Mouse (Mus musculus) forebrain, embryonic 14.5 days (tissue): ENCODE results near the gene Galm. TPM values are rescaled to one million over a fixed set of nuclear protein-coding genes. Genes with fewer than 3 reads are reported as not detected.

Experiments
- ATAC-seq: fragments of 200-750 bp; cut with Nextera tagmentation; 2 replicates; pipeline ENCODE4 v1.8.0; 2017; ENCODE audit warnings: mild to moderate bottlenecking, moderate library complexity
- DNase-seq: peaks from one replicate; pipeline ENCODE4 v3.0.0-alpha.2; 2015; ENCODE audit warnings: low spot score
- H3K27ac ChIP-seq: fragments of 300-500 bp; sonication (generic); 2 replicates; pipeline ENCODE4 v1.5.1; 2014; ENCODE audit warnings: low read depth, mild to moderate bottlenecking, control low read depth, low read length, moderate library complexity
- H3K27me3 ChIP-seq: fragments of 300-500 bp; sonication (generic); replicated peaks from 2 replicates; pipeline ENCODE4 v1.6.1; 2014; ENCODE audit warnings: low read length, control low read depth, mixed read lengths; ENCODE audit not compliant: control insufficient read depth, insufficient read depth
- H3K36me3 ChIP-seq: fragments of 300-500 bp; sonication (generic); 2 replicates; pipeline ENCODE4 v1.6.1; 2014; ENCODE audit warnings: low read length, control low read depth; ENCODE audit not compliant: control insufficient read depth, insufficient read depth
- H3K4me1 ChIP-seq: fragments of 300-500 bp; sonication (generic); 2 replicates; pipeline ENCODE4 v1.6.1; 2014; ENCODE audit warnings: antibody characterized with exemption, low read length, control low read depth; ENCODE audit not compliant: control insufficient read depth, insufficient read depth
- H3K4me2 ChIP-seq: fragments of 300-500 bp; sonication (generic); 2 replicates; pipeline ENCODE4 v1.6.1; 2014; ENCODE audit warnings: mild to moderate bottlenecking, control low read depth, low read length
- H3K4me3 ChIP-seq: fragments of 300-500 bp; sonication (generic); 2 replicates; pipeline ENCODE4 v1.5.1; 2014; ENCODE audit warnings: low read depth, low read length, control low read depth
- H3K9ac ChIP-seq: fragments of 300-500 bp; sonication (generic); 2 replicates; pipeline ENCODE4 v1.6.1; 2014; ENCODE audit warnings: mild to moderate bottlenecking, low read length, control low read depth, moderate library complexity
- H3K9me3 ChIP-seq: fragments of 300-500 bp; sonication (generic); replicated peaks from 2 replicates; pipeline ENCODE4 v1.6.1; 2016; ENCODE audit warnings: low read length, control low read depth, mixed read lengths; ENCODE audit not compliant: control insufficient read depth
- WGBS: fragments of 180-500 bp; shearing (Covaris S2); extraction: QIAGEN DNeasy Blood & Tissue Kit; methylation state at CpG from one replicate; pipeline ENCODE4 v1.1.7; 2014; 5-methylcytosine and 5-hydroxymethylcytosine counted together
- polyA plus RNA-seq: library from polyadenylated mRNA; unstranded; fragments of >200 nt; fragmentation: Nextera tagmentation; extraction: Ambion mirVana; gene quantifications from 2 replicates; pipeline ENCODE4 v1.2.1, GENCODE M21; 2014

Galm gene
- polyA plus RNA-seq, 1 experiment from 2014 or later: 3.5 TPM

DNA sequence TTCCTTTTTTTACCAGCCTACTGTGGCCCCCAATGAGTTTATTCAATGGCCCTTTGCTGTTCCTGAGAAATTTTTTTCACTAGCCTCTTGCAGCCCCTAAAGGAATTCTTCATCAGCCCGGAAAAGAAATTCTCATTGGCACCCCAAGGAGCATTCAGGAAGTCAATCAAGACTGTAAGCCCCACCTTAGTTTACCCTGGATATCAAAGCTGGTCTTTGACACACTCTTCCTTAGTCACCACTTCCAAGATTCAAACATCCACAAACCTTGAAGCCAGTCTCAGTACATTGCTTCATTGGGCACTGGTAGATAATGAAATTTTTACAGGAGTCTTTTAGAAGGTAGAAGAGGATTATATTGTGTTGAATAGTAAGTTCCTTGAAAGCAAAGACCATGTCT is 5.4 kb upstream of the Galm start:
- H3K9me3 ChIP-seq: no peaks in the 10 kb centered on the region
- 53% methylated on average over 1 of the region's 1 CpGs for WGBS
- no peaks in the 10 kb centered on the region for H3K36me3 ChIP-seq
- no peaks in the 10 kb centered on the region for H3K27me3 ChIP-seq
- no peak overlapping the region for H3K4me2 ChIP-seq
- ATAC-seq: no peak
- H3K4me1 ChIP-seq: no peaks in the 10 kb centered on the region
- H3K27ac ChIP-seq: no peak overlapping the region
- DNase-seq: no peak
- no peak overlapping the region for H3K4me3 ChIP-seq
- H3K9ac ChIP-seq: no peak overlapping the region

DNA sequence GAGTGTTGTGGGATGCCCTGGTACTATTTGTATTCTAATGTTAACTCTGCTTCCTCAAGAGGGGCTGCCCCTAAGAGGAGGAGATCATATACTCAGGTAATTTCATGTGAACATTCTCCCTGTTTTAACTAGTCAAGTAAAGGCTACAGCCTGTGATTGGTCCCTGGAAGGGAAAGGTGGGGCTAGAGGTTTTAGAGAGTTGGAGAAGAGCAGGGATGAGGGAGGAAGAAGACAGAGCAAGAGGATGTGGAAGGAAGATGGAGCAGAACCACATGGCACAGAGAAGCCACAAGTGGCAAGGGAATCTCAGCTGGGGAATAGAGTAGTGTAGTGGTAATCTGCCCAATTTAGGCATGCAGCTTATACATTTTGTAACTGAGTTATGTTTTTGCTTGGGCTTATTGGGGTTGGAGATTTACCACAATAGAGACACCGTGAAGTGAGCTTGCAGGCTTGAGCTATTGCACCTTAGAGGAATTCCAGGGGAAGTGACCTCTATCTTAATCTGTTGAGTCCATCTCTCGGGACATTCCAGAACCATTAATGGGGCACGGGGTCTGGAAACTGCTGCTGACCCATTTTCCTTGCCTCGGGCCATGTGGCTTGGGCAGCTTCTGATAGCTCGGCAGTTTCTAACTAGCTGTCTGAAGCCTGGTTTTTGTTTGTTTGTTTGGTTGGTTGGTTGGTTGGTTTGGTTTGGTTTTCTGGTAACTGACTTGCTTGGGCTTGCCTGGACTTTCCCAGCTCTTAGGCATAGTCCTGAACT is 2.1 kb upstream of the Galm start:
- H3K4me3 ChIP-seq: no peak overlapping the region
- WGBS: 91% methylated on average over 5 of the region's 5 CpGs
- H3K9me3 ChIP-seq: no peaks in the 10 kb centered on the region
- H3K4me2 ChIP-seq: no peak overlapping the region
- H3K36me3 ChIP-seq: no peaks in the 10 kb centered on the region
- H3K27me3 ChIP-seq: no peaks in the 10 kb centered on the region
- H3K4me1 ChIP-seq: 0 out of 2 replicates have a peak, but pooled peaks cover 4% of the 10 kb centered on the region
- DNase-seq (no peak), ATAC-seq (no peak)
- H3K27ac ChIP-seq: no peak overlapping the region
- no peak overlapping the region for H3K9ac ChIP-seq

DNA sequence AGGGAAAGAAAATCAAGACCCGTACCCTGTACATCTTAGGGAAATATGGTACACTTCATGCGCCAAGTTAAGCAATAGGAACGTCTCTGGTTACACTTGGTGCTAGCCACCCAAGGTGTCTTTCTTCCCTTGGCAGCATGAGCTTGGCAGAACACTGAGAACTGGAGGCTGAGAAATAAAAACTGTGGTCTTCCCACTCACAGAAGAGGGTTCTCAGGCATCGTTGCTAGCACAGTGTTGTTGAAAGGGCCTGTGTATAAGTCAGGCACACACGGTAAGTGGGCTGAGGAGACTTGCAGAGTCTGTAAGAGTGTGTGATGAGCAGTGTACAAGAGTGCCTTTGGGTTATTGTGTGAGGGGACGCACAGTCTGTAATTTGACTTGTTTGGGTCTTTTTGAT is 1.1 kb upstream of the Galm start:
- WGBS: 90% methylated on average over 6 of the region's 6 CpGs
- no peak overlapping the region for H3K27ac ChIP-seq
- ATAC-seq: no peak
- no peaks in the 10 kb centered on the region for H3K36me3 ChIP-seq
- no peak for DNase-seq
- no peak overlapping the region for H3K4me2 ChIP-seq
- H3K4me1 ChIP-seq: 0 out of 2 replicates have a peak, but pooled peaks cover 4% of the 10 kb centered on the region
- H3K4me3 ChIP-seq: no peak overlapping the region
- H3K9ac ChIP-seq: no peak overlapping the region
- H3K9me3 ChIP-seq: no peaks in the 10 kb centered on the region
- H3K27me3 ChIP-seq: no peaks in the 10 kb centered on the region

DNA sequence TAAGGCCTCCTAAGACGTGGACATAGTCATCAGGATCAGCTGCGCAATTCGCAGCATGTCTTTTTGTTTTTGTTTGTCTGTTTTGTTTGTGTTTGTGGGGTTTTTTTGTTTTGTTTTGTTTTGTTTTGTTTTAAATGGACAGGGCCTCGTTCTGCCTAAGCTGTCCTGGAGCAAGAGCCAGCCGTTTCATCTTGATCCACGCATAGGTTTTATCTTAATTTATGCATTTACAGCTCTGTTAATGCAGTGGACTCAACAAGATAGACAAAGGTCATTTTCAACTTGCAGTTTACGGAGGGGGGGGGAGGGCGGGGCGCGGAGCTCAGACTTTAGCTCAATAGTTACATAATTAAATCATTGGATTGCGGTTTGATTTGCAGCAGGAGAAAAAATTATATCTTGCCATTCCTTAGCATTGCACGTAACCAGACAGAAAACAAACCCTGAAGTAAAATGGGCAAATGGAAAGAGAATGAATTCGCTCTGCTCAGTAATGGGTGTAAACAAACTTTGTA is 1.3 kb downstream of the Galm start:
- 83% methylated on average over 13 of the region's 13 CpGs for WGBS
- ATAC-seq: no peak
- Histone ChIP-seq H3K36me3 (no peaks in the 10 kb centered on the region), H3K9me3 (no peaks in the 10 kb centered on the region), H3K4me2 (peak overlapping the region; percentile 80; the same call in 1 of the 2 replicates), H3K9ac (no peak overlapping the region), H3K4me3 (no peak overlapping the region), H3K27me3 (no peaks in the 10 kb centered on the region), H3K4me1 (0 out of 2 replicates have a peak, but pooled peaks cover 4% of the 10 kb centered on the region), H3K27ac (no peak overlapping the region)
- no peak for DNase-seq

DNA sequence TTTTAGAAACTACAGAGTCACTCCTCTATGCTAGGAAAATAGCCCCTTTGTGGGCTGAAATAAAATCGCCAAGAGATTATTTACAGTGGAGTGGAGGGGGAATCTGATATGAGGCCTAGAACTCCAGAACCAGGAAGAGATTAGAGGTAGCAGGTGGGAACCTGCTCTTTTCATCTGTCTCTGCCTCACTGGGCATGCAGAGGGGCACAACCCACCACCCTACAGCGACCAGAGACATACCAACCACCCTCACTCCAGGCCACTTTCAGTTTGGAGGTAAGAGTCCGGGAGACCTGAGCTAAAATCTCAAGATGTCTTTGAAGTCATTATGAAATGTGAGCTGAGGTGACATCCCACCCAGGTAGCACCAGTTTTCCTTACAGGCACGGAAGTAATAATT is 2.1 kb downstream of the Galm start:
- Histone ChIP-seq H3K4me3 (no peak overlapping the region), H3K9ac (no peak overlapping the region), H3K27ac (no peak overlapping the region), H3K27me3 (no peaks in the 10 kb centered on the region), H3K4me1 (0 out of 2 replicates have a peak, but pooled peaks cover 4% of the 10 kb centered on the region), H3K9me3 (no peaks in the 10 kb centered on the region), H3K36me3 (no peaks in the 10 kb centered on the region), H3K4me2 (no peak overlapping the region)
- ATAC-seq (no peak), DNase-seq (no peak)
- 49% methylated on average over 4 of the region's 4 CpGs for WGBS

DNA sequence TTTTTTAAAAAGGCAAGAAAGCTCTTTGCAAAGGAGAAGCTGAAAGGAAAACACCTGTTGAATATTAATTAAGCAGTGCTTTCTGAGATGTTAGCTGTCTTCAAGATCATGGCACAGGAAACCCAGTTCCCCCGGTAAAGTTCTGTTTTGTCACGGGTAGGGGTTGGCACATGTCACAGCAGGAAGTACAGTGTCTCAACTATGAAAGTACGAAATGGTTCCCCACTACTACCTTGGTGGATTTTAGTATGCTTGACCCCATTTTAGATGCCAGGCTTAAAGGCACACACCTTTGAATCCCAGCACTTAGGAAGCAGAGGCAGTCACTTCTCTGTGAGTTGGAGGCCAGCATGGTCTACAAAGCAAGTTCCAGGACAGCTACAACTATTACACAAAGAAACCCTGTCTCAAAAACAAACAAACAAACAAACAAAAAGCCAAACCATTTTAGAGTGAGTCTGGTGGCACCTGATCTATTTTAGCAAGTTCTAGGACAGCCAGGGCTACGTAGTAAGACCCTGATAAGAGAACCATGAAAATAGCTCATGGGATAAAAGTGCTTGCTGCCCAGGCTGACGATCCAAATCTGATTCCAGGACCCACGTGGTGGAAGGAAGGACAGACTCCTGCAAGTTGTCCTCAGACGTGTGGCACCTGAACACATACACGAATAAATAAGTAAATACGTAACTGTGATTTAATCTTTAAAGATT is 3.6 kb downstream of the Galm start:
- Histone ChIP-seq H3K4me3 (no peak overlapping the region), H3K9me3 (no peaks in the 10 kb centered on the region), H3K36me3 (no peaks in the 10 kb centered on the region), H3K4me2 (no peak overlapping the region), H3K27me3 (no peaks in the 10 kb centered on the region), H3K27ac (no peak overlapping the region), H3K4me1 (0 out of 2 replicates have a peak, but pooled peaks cover 4% of the 10 kb centered on the region), H3K9ac (no peak overlapping the region)
- ATAC-seq (no peak), DNase-seq (no peak)
- WGBS: 58% methylated on average over 9 of the region's 9 CpGs

DNA sequence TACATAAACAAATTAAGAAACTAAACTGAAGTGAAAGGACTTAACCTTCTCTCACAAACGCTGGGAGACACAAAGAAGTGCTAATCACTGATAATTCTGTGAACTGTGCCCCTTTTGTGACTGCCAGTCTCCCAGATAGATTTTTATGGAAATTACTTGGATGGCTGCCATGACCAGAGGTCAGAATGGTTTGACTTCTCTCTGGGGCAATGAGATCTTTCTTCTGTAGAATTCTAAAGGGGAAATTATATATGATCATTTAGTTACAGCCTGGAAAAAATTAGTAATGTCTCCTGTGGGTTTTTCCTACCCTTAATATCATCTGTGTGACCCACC is 4.1 kb downstream of the Galm start:
- WGBS: 5% methylated on average over 1 of the region's 1 CpGs

DNA sequence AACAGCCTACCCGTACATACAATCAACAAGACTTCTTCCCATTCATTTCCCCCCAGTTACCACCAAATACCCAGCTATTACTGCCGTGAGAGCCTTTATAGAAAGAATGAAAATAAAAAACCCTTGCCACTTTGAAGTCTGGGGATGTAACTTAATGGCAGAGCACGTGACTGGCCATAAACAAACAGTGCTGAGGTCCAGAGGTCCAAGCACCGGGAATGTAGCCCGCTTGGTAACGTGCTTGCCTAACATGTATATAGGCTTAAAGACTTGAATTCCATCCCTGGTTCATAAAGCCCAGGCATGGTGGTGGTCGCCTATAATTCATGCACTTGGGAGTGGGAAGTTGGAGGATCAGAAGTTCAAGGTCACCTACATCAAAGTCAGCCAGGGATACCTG is 4.6 kb downstream of the Galm start:
- ATAC-seq: no peak
- Histone ChIP-seq H3K4me1 (0 out of 2 replicates have a peak, but pooled peaks cover 4% of the 10 kb centered on the region), H3K4me2 (no peak overlapping the region), H3K4me3 (no peak overlapping the region), H3K9me3 (no peaks in the 10 kb centered on the region), H3K9ac (no peak overlapping the region), H3K27ac (no peak overlapping the region), H3K27me3 (no peaks in the 10 kb centered on the region), H3K36me3 (no peaks in the 10 kb centered on the region)
- WGBS: 79% methylated on average over 7 of the region's 7 CpGs
- DNase-seq: no peak

More for the DNA sequence above, 4.1 kb downstream of the Galm start:
- H3K27me3 ChIP-seq: no peaks in the 10 kb centered on the region
- H3K4me2 ChIP-seq: no peak overlapping the region
- H3K4me3 ChIP-seq: no peak overlapping the region
- no peak overlapping the region for H3K9ac ChIP-seq
- H3K36me3 ChIP-seq: no peaks in the 10 kb centered on the region
- 0 out of 2 replicates have a peak, but pooled peaks cover 4% of the 10 kb centered on the region for H3K4me1 ChIP-seq
- no peaks in the 10 kb centered on the region for H3K9me3 ChIP-seq
- H3K27ac ChIP-seq: no peak overlapping the region
- ATAC-seq (no peak), DNase-seq (peak; percentile 21)

DNA sequence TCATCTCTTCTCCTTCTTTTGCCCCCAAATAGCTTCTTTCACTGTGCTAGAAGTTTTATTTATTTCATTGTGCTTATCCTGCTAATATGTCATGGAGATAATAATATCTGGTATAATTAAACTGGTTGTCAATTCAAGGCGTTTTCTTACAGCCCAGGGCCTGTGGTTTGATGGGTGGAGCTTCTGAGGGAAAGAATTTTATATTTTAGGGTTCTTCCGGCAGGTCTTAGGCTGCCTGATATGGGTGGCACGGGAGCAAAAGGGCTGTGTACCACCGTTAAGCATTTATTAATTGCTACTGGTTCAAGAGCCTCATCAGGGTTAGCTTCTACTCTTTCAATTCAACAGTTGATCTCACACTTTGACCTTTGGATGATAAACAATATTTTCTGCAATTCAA is 5.2 kb downstream of the Galm start:
- Histone ChIP-seq H3K9me3 (no peaks in the 10 kb centered on the region), H3K27ac (no peak overlapping the region), H3K36me3 (no peaks in the 10 kb centered on the region), H3K4me3 (no peak overlapping the region), H3K4me2 (no peak overlapping the region), H3K9ac (no peak overlapping the region), H3K27me3 (no peaks in the 10 kb centered on the region), H3K4me1 (0 out of 2 replicates have a peak, but pooled peaks cover 4% of the 10 kb centered on the region)
- no peak for DNase-seq
- 84% methylated on average over 4 of the region's 4 CpGs for WGBS
- ATAC-seq: no peak
